Mouse (Mus musculus) ES-E14 (cell line): ENCODE measurements around the gene Ddx21.

Experiments used
- CHD2 ChIP-seq: IDR thresholded peaks from 2 replicates; pipeline ENCODE4 v1.6.1; 2014; ENCODE audit warnings: mild to moderate bottlenecking, low read depth, low read length, inconsistent platforms
- MAFK ChIP-seq: IDR thresholded peaks from 2 replicates; pipeline ENCODE4 v1.6.1; 2014; ENCODE audit warnings: mild to moderate bottlenecking, low read depth, low read length, inconsistent platforms; ENCODE audit not compliant: insufficient read depth

DNA sequence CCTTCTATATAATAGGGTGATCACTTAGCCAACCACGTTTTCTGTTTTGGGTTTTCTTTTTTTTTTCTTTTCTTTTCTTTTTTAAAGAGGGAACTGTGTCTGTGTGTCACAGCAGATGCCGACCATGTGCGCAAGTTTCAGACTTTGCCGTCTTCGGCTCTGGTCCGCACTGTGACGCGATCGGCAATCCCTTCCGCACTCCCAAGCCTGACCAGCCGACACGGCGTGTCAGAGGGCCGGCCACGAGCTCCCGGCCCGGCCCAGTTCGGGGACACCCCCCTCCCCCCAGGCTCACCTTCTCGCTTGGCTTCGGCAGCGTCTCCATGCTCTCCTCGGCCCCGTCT is 276 bp downstream of the Ddx21 start:
- TF ChIP-seq CHD2 (no peak), MAFK (no peak)
